Mouse (Mus musculus): ENCODE results near the gene Sqstm1. TPM values are rescaled to one million over a fixed set of nuclear protein-coding genes. Genes with fewer than 3 reads are reported as not detected.

Sqstm1 gene
- polyA plus RNA-seq, 1 experiment from 2014 or later = 214 TPM

- WGBS = 62% methylated on average over 4 of the region's 4 CpGs
- no peak for ATAC-seq (ENCODE audit: low FRiP score, low read depth)
- H3K27me3 ChIP-seq = no peaks in the 10 kb centered on the region
- H3K36me3 ChIP-seq = no peaks in the 10 kb centered on the region
- no peak overlapping the region for H3K27ac ChIP-seq
- no peaks in the 10 kb centered on the region for H3K9me3 ChIP-seq
- H3K9ac ChIP-seq = no peak overlapping the region
- H3K4me3 ChIP-seq = no peak overlapping the region
- H3K4me1 ChIP-seq = peaks cover 23% of the 10 kb centered on the region
- no peak overlapping the region for H3K4me2 ChIP-seq (replicated peaks)
These were observed 6.2 kb upstream of the Sqstm1 start for GRCm38 (mm10) chr11:50216724-50217366.

GRCm38 (mm10) chr11:50215633-50216032 is 5.0 kb upstream of the Sqstm1 start:
- ATAC-seq (ENCODE audit: low FRiP score, low read depth) = no peak
- no peaks in the 10 kb centered on the region for H3K36me3 ChIP-seq
- no peak overlapping the region for H3K27ac ChIP-seq
- 0 out of 2 replicates have a peak overlapping the region, but pooled peaks have one; percentile 5 for H3K4me3 ChIP-seq
- H3K4me1 ChIP-seq = peaks cover 28% of the 10 kb centered on the region
- no peaks in the 10 kb centered on the region for H3K27me3 ChIP-seq
- H3K9me3 ChIP-seq = no peaks in the 10 kb centered on the region
- H3K4me2 ChIP-seq (replicated peaks) = peak overlapping the region; percentile 50
- WGBS = 12% methylated on average over 9 of the region's 9 CpGs
- 0 out of 2 replicates have a peak overlapping the region, but pooled peaks have one; percentile 25 for H3K9ac ChIP-seq

- WGBS = 88% methylated on average over 6 of the region's 6 CpGs
- ATAC-seq (ENCODE audit: low FRiP score, low read depth) = no peak
These were observed 4.0 kb upstream of the Sqstm1 start for GRCm38 (mm10) chr11:50214631-50215030.

GRCm38 (mm10) chr11:50212848-50213758 is 2.5 kb upstream of the Sqstm1 start:
- no peak overlapping the region for H3K4me3 ChIP-seq
- 63% methylated on average over 11 of the region's 11 CpGs for WGBS
- ATAC-seq (ENCODE audit: low FRiP score, low read depth) = no peak
- peaks cover 1% of the 10 kb centered on the region for H3K36me3 ChIP-seq
- peaks cover 35% of the 10 kb centered on the region for H3K4me1 ChIP-seq
- no peak overlapping the region for H3K9ac ChIP-seq
- H3K9me3 ChIP-seq = no peaks in the 10 kb centered on the region
- H3K27me3 ChIP-seq = no peaks in the 10 kb centered on the region
- H3K27ac ChIP-seq = no peak overlapping the region
- H3K4me2 ChIP-seq (replicated peaks) = no peak overlapping the region

More at GRCm38 (mm10) chr11:50214631-50215030, 4.0 kb upstream of the Sqstm1 start:
- H3K4me2 ChIP-seq (replicated peaks) = no peak overlapping the region
- H3K27me3 ChIP-seq = no peaks in the 10 kb centered on the region
- no peak overlapping the region for H3K9ac ChIP-seq
- no peak overlapping the region for H3K27ac ChIP-seq
- H3K9me3 ChIP-seq = no peaks in the 10 kb centered on the region
- H3K4me3 ChIP-seq = no peak overlapping the region
- H3K4me1 ChIP-seq = peaks cover 28% of the 10 kb centered on the region
- no peaks in the 10 kb centered on the region for H3K36me3 ChIP-seq

GRCm38 (mm10) chr11:50212060-50212739 is 1.6 kb upstream of the Sqstm1 start:
- Histone ChIP-seq H3K27ac (no peak overlapping the region), H3K4me3 (no peak overlapping the region), H3K4me2 (replicated peaks) (no peak overlapping the region), H3K36me3 (peaks cover 10% of the 10 kb centered on the region), H3K9ac (no peak overlapping the region), H3K27me3 (no peaks in the 10 kb centered on the region), H3K4me1 (peaks cover 31% of the 10 kb centered on the region), H3K9me3 (no peaks in the 10 kb centered on the region)
- no peak for ATAC-seq (ENCODE audit: low FRiP score, low read depth)
- 68% methylated on average over 3 of the region's 3 CpGs for WGBS

GRCm38 (mm10) chr11:50211322-50212059 is 864 bp upstream of the Sqstm1 start:
- no peaks in the 10 kb centered on the region for H3K9me3 ChIP-seq
- no peak overlapping the region for H3K27ac ChIP-seq
- H3K27me3 ChIP-seq = no peaks in the 10 kb centered on the region
- peaks cover 26% of the 10 kb centered on the region for H3K4me1 ChIP-seq
- WGBS = 94% methylated on average over 3 of the region's 3 CpGs
- no peak for ATAC-seq (ENCODE audit: low FRiP score, low read depth)
- peak overlapping the region; percentile 71 for H3K4me2 ChIP-seq (replicated peaks)
- peak overlapping the region; percentile 97 for H3K9ac ChIP-seq
- H3K4me3 ChIP-seq = peak overlapping the region; percentile 86
- H3K36me3 ChIP-seq = peaks cover 18% of the 10 kb centered on the region

GRCm38 (mm10) chr11:50210101-50210504 is 524 bp downstream of the Sqstm1 start:
- peaks cover 12% of the 10 kb centered on the region for H3K4me1 ChIP-seq
- no peaks in the 10 kb centered on the region for H3K9me3 ChIP-seq
- H3K4me2 ChIP-seq (replicated peaks) = peak overlapping the region; percentile 71
- H3K4me3 ChIP-seq = peak overlapping the region; percentile 86
- no peaks in the 10 kb centered on the region for H3K27me3 ChIP-seq
- peaks cover 31% of the 10 kb centered on the region for H3K36me3 ChIP-seq
- peak overlapping the region; percentile 97 for H3K9ac ChIP-seq
- under 1% methylated on average over 24 of the region's 24 CpGs for WGBS
- peak; percentile 91 for ATAC-seq (ENCODE audit: low FRiP score, low read depth)
- peak overlapping the region; percentile 96 for H3K27ac ChIP-seq

GRCm38 (mm10) chr11:50208039-50208438 is 2.6 kb downstream of the Sqstm1 start:
- ATAC-seq (ENCODE audit: low FRiP score, low read depth) = no peak
- Histone ChIP-seq H3K36me3 (peaks cover 51% of the 10 kb centered on the region), H3K4me1 (peaks cover 12% of the 10 kb centered on the region)

GRCm38 (mm10) chr11:50207344-50207743 is 3.3 kb downstream of the Sqstm1 start:
- H3K9ac ChIP-seq = no peak overlapping the region
- H3K4me1 ChIP-seq = peaks cover 12% of the 10 kb centered on the region
- H3K4me2 ChIP-seq (replicated peaks) = no peak overlapping the region
- no peak for ATAC-seq (ENCODE audit: low FRiP score, low read depth)
- H3K9me3 ChIP-seq = no peaks in the 10 kb centered on the region
- H3K27ac ChIP-seq = no peak overlapping the region
- H3K27me3 ChIP-seq = no peaks in the 10 kb centered on the region
- peaks cover 58% of the 10 kb centered on the region for H3K36me3 ChIP-seq
- no peak overlapping the region for H3K4me3 ChIP-seq
- 96% methylated on average over 14 of the region's 14 CpGs for WGBS

More at GRCm38 (mm10) chr11:50208039-50208438, 2.6 kb downstream of the Sqstm1 start:
- Histone ChIP-seq H3K27ac (no peak overlapping the region), H3K4me2 (replicated peaks) (0 out of 2 replicates have a peak overlapping the region, but pooled peaks have one; percentile 7), H3K4me3 (no peak overlapping the region), H3K9ac (no peak overlapping the region), H3K9me3 (no peaks in the 10 kb centered on the region), H3K27me3 (no peaks in the 10 kb centered on the region)
- WGBS = 91% methylated on average over 5 of the region's 5 CpGs

- H3K27ac ChIP-seq = no peak overlapping the region
- no peak overlapping the region for H3K4me3 ChIP-seq
- H3K27me3 ChIP-seq = no peaks in the 10 kb centered on the region
- peaks cover 71% of the 10 kb centered on the region for H3K36me3 ChIP-seq
- H3K4me1 ChIP-seq = peaks cover 10% of the 10 kb centered on the region
- no peak overlapping the region for H3K9ac ChIP-seq
- 88% methylated on average over 2 of the region's 2 CpGs for WGBS
- ATAC-seq (ENCODE audit: low FRiP score, low read depth) = no peak
- no peaks in the 10 kb centered on the region for H3K9me3 ChIP-seq
- no peak overlapping the region for H3K4me2 ChIP-seq (replicated peaks)
These were observed 4.6 kb downstream of the Sqstm1 start for GRCm38 (mm10) chr11:50206037-50206436.

- H3K9ac ChIP-seq = no peak overlapping the region
- no peak overlapping the region for H3K27ac ChIP-seq
- 91% methylated on average over 3 of the region's 3 CpGs for WGBS
- ATAC-seq (ENCODE audit: low FRiP score, low read depth) = no peak
- H3K4me3 ChIP-seq = no peak overlapping the region
- no peaks in the 10 kb centered on the region for H3K9me3 ChIP-seq
- H3K4me2 ChIP-seq (replicated peaks) = no peak overlapping the region
- H3K36me3 ChIP-seq = peaks cover 77% of the 10 kb centered on the region
- H3K27me3 ChIP-seq = no peaks in the 10 kb centered on the region
- H3K4me1 ChIP-seq = peaks cover 8% of the 10 kb centered on the region
These were observed 5.2 kb downstream of the Sqstm1 start for GRCm38 (mm10) chr11:50205434-50205833.
